Mouse (Mus musculus): ENCODE data around the gene Scp2.

Gene Scp2

DNA sequence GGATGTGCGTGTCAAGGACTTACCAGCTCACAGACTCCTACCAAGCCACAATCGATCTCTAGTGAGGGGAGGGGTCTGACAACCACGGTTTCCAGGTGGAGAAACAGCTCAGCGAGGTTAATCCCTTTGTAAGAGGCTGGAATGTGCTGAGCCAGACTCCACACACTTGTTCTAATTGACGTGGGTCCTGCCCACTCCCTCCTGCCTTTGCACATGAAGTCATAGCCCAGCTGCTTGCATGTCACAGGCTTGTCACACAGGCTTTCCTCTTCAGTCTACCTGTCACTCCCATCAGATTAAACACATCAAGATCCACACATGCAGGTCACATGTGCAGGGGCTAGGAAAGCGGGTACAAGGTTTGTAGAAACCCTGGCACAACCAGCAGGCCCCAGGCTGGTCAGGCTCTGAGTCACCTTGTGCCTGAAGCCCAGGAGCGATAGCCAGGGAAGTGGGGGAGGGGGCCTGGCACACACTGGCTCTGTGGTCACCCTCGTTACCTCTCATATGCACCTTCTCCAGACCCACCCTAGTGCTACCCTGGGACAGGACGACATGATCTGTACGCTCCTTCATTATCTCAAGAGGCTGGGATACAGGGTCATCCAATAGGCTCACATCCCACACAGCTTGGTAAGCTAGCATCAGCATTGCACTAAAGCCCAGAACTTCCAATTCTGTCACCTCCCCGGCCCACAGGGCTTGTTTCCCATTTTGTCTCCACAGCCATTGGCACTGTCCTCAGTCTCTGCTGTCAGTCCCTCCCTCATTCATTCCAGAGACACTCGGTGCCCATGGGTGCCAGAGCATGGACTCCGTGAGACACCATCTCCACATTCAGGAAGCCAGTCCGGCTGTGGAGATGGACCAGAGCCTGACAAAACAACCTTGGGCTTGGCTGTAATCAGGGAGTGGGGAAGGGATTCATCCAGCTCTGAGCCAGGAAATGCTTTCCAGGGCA, 125.6 kb downstream of the Scp2 start:
- no peak for DNase-seq (ENCODE audit: low read depth, low spot score)

DNA sequence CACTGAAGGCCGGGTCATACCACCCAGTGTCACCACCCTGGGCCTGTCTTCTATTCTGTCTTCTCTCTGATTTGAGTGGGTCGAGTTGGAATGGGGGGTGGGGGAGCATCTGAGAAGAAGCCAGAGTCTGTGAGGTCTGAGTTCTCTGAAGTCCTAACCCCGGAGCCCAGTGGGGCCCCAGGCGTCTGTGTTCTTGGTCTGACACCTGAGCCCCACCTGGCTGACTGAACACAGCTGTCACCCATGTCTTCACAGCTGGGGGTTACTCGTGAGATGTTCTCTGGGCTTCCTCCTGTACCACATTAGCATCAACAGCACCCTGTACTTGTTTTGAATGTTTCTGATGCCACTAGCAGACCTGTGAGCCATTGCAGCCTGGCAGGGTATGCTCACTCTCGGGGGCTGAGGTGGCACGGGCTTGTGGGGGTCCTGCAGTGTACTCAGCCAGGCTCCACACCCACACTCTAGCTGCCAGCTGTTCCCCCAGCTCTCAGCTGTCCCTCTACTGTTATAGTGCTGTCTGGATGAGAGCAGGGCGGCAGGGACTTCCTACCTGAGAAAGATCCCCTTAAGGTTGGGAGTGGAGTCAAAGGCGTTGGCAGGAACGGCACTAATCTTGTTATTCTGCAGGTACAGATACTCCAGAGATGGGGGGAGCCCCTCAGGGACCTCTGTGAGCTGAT, 126.4 kb downstream of the Scp2 start:
- no peak for DNase-seq (ENCODE audit: low read depth, low spot score)

GRCm38 (mm10) chr4:108017839-108018238, 127.0 kb downstream of the Scp2 start:
- no peak for DNase-seq (ENCODE audit: low read depth, low spot score)

DNA sequence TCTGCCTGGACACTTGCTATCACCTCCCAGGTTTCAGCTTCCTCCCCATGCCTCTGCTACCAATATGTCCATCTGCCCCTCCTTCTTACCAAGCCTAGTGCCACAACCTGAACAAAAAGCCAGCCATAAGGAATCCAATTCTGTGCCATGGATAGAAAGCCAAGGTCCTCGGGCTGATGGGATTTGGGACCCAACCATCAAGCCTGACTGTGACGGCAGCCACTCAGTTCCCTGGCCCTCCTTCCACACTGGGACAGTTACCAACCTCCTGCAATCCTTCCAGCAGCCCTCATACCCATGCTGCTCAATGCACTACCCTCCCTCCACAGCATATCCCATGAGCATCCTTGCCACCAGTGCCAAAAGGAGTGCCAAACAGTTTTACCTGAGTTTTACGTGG, 128.5 kb downstream of the Scp2 start:
- DNase-seq (ENCODE audit: low read depth, low spot score): no peak

DNA sequence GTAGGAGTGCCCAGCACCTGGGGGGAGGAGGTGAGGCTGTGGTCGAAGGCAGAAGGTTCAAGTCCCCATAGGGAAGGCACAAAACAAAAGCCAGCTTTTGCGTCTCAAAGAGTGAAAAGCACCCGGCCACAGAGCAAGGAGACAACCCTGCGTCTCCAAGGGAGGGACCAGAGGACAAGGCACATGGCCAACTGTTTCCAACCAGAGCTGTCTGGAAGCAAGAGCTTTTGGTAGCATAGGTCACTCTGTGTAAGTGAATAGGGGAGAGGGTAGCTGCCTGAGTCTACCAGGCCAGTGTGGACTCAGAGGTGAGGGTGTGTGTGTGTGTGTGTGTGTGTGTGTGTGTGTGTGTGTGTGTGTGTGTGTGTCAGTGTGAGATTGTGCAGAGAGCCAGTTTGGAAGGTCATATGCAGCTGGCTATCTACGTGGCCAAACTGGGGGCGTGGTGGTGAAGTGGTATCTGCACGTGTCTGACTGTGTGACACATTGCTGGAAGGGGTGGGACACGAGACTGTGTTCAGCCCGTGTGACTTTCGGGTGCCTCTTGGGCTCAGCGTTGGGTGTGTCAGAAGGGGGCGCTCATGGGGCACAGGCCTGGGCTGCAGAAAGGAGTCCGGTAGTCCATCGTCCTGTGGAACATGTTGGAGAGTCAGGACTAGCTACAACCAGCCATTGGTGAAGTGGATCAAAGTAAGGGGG, 129.6 kb downstream of the Scp2 start:
- DNase-seq (ENCODE audit: low read depth, low spot score): no peak

GRCm38 (mm10) chr4:108014466-108014865, 130.3 kb downstream of the Scp2 start:
- no peak for DNase-seq (ENCODE audit: low read depth, low spot score)

- no peak for DNase-seq (ENCODE audit: low read depth, low spot score)
Measured at GRCm38 (mm10) chr4:108008541-108008940, 136.3 kb downstream of the Scp2 start.

GRCm38 (mm10) chr4:108007532-108008103, 137.2 kb downstream of the Scp2 start:
- DNase-seq (ENCODE audit: low read depth, low spot score): no peak

DNA sequence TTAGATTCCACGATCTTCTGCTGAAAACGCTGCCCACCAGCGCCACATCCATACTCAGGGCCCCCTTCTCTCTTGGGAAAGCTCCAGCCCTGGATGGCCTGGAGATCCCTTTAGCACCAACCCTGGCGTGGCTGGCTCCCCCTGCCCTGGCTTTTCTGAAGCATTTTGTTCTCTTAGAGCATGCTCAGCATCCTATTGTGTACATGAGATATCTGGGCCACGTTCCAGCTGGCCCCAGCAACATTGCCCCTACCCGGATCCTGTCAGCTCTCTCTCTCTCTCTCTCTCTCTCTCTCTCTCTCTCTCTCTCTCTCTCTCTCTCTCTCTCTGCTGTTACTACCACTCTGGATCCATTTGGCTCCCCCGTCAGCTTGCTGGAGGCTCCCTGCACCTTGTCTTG, 139.5 kb downstream of the Scp2 start:
- DNase-seq (ENCODE audit: low read depth, low spot score): no peak

- no peak for DNase-seq (ENCODE audit: low read depth, low spot score)
Measured at GRCm38 (mm10) chr4:107999380-107999779, 145.4 kb downstream of the Scp2 start.

GRCm38 (mm10) chr4:107998641-107999332, 146.0 kb downstream of the Scp2 start:
- no peak for DNase-seq (ENCODE audit: low read depth, low spot score)

DNA sequence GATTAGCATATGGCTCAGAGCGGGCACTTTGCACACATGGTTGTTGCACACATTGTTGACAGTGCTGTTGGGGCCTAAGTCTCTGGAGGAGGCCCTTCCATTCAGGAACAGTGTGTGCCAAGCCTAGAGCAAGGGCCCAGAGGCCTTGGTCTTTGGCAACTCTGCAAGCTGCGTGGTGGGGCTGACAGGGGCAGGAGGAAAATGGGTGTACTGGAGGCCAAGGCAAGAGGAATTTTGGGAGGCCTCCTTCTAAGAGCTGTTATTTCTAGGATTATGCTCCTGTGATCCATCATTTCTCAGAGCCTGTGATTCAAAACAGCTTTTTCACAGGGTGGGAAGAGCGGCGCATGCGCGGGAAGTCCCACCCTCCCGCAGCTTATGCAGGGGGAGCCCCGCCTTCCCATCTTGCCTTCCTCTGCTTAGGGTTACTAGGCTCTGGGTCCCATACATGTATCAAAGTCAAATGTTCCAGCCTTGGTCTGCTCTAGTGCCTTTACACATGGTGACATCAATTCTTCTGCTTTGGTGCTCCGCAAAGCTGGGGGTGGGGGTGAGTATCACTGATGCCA, 148.3 kb downstream of the Scp2 start:
- DNase-seq (ENCODE audit: low read depth, low spot score): no peak

- DNase-seq (ENCODE audit: low read depth, low spot score): no peak
Measured at GRCm38 (mm10) chr4:107995727-107996126, 149.1 kb downstream of the Scp2 start.

GRCm38 (mm10) chr4:107995011-107995410, 149.8 kb downstream of the Scp2 start:
- no peak for DNase-seq (ENCODE audit: low read depth, low spot score)
